Mouse (Mus musculus) subcutaneous adipose tissue, adult 2 months (tissue): ENCODE measurements around the gene Sgsm1. TPM values are rescaled to one million over a fixed set of nuclear protein-coding genes. Genes with fewer than 3 reads are reported as not detected.

ENCODE experiments used
- polyA plus RNA-seq: library from polyadenylated mRNA; depleted of rRNA; stranded (reverse); fragments of >200 nt; gene quantifications from 2 replicates; pipeline ENCODE4 v1.2.3, GENCODE M21; 2012; ENCODE audit warnings: low replicate concordance; rRNA removed

The Sgsm1 gene
- 2.0 and 3.5 TPM in 2 replicates for polyA plus RNA-seq

DNA sequence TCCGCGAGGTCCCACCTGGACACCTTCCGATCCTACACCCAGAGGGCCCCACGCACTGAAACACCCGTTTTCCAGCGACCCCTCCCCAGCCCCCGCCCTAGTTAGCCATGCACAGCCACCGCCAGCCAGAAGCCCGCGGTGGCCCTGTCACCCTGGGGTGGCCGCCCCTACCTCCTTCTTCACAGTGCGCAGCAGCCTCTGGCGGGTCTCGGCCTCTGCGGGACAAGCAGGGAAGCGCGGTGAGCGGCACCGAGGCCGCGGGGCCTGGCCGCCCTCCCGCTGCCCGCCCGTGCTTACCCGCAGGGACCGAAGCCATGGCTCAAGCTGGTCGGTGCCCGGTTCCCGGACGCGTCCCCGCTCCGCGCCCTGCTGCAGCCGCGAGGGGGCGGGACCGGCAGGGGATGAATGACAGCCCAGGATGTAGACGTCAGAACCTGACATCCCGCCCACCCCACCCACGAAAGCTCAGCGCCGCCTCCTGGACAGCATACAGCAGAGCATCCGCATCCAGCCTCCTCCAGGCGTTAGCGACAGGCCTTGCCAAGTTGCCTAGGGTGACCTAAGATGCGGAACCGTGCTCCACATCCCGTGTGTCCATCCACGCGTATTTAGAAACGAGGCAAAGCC, at the start of gene Sgsm1:
Gene Sgsm1, minus strand, starts transcription at position 410 of the 627 bp plus-strand sequence.

DNA sequence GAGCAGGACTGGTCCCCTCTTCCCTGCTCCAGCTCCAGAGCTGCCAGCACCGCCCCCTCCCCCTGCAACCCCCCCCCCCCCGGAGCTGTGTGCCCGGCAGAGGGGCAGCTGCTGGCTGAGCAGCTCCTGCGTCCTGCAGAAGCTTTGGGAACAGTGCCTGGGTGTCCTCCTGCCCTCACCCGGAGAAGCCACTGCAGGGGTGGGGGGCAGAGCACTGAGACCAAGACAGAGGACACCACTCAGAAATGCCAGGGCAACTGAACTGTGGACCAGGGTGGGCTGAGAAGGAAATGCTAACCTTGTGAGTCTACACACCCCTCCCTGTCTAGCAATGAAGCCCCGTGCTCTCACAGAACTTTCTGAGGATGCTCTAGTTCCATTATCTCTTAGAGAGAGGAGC, 46.6 kb upstream of the Sgsm1 start, which contains the start of gene Aym1:
Gene Aym1, plus strand, starts transcription at position 109 of the 400 bp plus-strand sequence.

DNA sequence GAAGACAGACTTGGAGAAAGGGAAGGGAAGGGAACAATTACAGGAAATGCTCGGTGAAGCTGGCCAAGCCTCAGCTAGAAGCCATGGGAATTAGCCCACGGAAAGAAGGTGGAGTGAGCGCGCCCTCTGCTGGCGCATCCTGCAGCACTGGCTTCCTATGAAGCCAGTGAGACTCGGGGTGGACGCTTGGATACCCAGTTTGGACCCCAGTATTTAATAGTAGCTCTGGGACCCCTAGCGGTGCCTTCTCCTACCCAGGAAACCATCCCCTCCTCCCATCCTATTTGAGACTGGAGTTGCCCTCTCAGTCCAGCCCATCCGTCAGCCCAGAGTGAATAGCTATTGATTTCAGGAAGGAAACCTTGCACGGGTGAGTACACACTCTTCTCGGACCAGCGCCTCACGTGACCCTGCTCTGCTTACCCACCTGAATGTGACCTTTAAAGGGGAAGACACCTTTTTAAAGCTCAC, 83.9 kb downstream of the Sgsm1 start, which contains the start of gene Tmem211:
Gene Tmem211, plus strand, starts transcription at position 278 of the 471 bp plus-strand sequence.

DNA sequence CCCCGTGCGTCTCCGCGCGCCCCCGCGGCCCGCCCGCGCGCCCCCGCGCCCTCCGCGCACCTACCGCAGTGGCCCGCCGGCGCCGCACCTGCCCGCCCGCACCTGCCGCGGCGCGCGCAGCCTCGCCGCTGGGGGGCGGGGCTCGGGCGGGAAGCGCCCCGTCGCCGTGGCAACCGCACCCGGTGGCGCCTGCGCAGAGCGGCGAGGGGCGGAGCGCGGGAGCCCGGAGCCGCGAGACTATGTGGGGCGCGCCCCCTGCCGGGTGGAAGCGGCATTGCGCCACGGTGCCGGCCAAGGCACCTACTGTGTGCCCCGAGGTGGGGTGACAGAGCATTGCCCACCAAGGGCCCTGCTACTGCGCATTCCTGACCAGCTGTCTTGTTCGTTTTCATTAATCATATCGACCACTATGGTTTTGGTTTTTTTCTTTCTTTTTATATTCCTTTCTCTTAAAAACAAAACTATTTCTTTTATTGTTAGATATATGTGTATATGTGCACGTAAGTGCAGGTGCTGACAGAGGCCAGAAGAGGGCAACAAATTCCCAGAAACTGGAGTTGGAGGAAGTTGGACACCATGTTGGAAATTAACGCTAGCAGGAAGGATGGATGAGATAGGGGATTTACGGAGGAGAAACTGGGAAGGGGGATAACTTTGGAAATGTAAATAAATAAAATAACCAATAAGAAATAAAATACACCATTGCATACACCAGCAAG, 89.3 kb downstream of the Sgsm1 start, which contains the start of gene 2900026A02Rik:
Gene 2900026A02Rik, minus strand, starts transcription at position 90 of the 719 bp plus-strand sequence.

Other genes starting within 250 kb of the Sgsm1 start
- not detected in 2 replicates for gene Crybb2, start 240.7 kb downstream of the Sgsm1 start, polyA plus RNA-seq
- 3.4 and 4.3 TPM in 2 replicates for gene Crybb3, start 229.2 kb downstream of the Sgsm1 start, polyA plus RNA-seq
- gene 2900026A02Rik, start 89.5 kb downstream of the Sgsm1 start, polyA plus RNA-seq = 21.9 and 23.4 TPM in 2 replicates
- gene Tmem211, start 83.9 kb downstream of the Sgsm1 start, polyA plus RNA-seq = 0.12 TPM in 1 of 2 replicates, not detected in the other
- not detected in 2 replicates for gene Aym1, start 46.5 kb upstream of the Sgsm1 start, polyA plus RNA-seq
- 14.8 TPM in 2 replicates for gene Wscd2, start 179.5 kb upstream of the Sgsm1 start, polyA plus RNA-seq